Mouse (Mus musculus) cerebellum, adult 2 months (tissue): ENCODE measurements around the gene Tat.

Experiments
- CTCF ChIP-seq: fragments of 200-500 bp; IDR thresholded peaks from 2 replicates; pipeline ENCODE4 v1.5.1; 2011; ENCODE audit warnings: low read depth, mild to moderate bottlenecking, control low read depth, low read length, moderate library complexity, borderline replicate concordance; ENCODE audit not compliant: insufficient read depth
- POLR2A ChIP-seq: fragments of 200-500 bp; IDR thresholded peaks from 2 replicates; pipeline ENCODE4 v1.6.1; 2011; ENCODE audit warnings: low read length, control low read depth, borderline replicate concordance; ENCODE audit not compliant: insufficient read depth

DNA sequence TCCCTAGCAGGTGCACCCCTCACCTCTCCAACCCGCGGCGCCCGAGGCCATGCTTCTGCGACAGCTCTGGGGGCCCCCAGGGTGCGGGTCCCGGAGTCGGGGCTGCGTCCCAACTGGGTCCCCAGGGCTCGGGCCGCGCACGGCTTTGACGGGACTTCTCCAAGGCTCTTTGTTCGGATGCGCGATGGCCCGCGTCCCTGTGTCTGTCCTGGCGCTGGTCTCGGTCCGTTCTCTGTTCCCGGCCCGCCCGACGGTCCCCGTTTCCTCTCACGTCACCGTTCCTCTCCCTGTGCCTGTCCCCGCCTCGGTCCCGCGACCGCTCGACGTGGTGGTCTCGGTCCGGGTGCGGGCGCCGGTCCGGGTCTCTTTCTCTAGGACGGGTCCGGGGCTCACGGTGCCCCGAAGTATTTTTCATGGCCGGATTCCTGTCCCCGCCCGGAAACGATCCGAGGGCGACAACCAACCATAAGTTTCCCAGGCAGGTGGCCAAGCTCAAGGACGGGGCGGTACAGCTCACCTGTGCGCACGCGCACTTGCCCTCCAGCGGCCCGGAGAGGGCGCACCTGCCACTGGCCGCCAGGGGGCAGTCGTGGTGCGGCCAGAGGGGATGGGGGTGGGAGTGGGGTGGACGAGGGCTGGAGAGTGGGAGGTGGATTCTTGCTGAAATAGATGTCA is 28.4 kb upstream of the Tat start, which contains the start of gene Marveld3:
- TF ChIP-seq CTCF (peak; percentile 53; the same call in 1 of the 2 replicates), POLR2A (no peak)
